Mouse (Mus musculus): Measurements from ENCODE around the gene Gm7544. TPM values are rescaled to one million over a fixed set of nuclear protein-coding genes. Genes with fewer than 3 reads are reported as not detected.
A peak's percentile ranks its signal among the peaks of the same experiment; 100 is the strongest.
"Not testable (repeated sequence)": the region's sequence is repeated elsewhere in the genome, so short reads cannot be mapped to it uniquely, and the experiment has no call there.

Gene Gm7544
- polyA plus RNA-seq (2012; rRNA removed) = not detected in 2 replicates

DNA sequence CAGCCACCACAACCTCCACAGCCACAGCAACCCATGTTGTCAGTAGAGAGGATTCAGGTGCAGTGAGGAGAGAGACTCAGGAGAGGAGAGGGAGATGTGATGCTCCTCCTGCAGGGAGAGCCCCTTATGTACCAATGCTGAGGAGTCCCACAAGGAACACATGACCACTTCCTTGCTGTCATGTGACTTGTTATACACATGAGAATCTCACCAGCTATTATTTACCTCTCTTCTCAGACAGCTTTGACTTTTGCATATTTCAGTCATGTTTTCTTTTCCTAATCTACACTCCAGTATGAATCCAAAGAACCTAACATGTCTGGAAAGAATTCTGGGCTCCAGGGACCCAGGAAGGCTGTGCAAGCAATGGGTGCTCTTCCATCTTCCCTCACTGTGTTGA is at the start of gene Gm7544:
Gene Gm7544 (minus strand): TSS at position 101 of the 400 bp plus-strand sequence.
- DNase-seq (ENCODE audit: low read depth) = not testable (repeated sequence)

DNA sequence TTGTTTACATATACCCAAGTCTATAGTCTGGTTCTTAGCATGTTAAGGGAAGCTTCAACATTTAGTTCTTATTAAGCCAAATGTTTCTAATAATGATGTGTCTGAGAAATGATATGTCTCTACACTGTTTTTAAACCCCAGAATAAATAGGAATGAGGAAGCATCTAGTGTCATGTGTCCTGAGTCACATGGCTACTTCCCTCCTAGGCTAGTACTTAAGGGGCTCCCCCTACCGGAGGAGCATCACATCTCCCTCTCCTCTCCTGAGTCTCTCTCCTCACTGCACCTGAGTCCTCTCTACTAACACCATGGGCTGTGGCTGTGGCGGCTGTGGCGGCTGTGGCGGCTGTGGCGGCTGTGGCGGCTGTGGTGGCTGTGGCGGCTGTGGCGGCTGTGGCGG is 44.5 kb upstream of the Gm7544 start, which contains the start of gene Gm47959:
Gene Gm47959 (plus strand): TSS at position 243 of the 400 bp plus-strand sequence.
- not testable (repeated sequence) for DNase-seq (ENCODE audit: low read depth)

DNA sequence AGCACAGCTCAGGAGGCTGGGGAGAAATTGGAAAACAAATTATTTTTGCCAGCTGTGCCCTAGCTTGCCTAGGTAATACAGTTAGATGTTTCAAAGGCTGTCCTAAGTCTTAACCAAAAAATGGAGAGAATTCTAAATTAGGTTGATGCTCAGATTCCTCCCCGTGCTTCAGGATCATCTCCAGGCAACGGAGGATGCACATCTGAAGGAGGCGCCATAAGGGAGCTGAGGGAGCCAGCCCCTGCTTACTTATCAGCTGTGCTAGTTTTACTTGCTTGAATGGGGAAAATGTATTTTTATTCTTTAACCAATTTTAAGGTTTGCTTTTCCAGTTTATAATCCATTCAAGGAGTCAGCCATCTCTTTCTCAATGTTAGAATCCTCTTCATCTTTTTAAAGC is 38.1 kb upstream of the Gm7544 start:
- no peak for DNase-seq (ENCODE audit: low read depth)
- TF ChIP-seq POLR2A (IDR thresholded peaks at IDR 0.05; ENCODE audit: borderline replicate concordance, extremely low read depth, insufficient read depth, insufficient read length, poor library complexity, severe bottlenecking) = no peak
- TF ChIP-seq CTCF (IDR thresholded peaks at IDR 0.05; ENCODE audit: borderline replicate concordance, extremely low read depth, insufficient read depth, insufficient read length) = no peak

GRCm38 (mm10) chr1:82992093-82992492 is 36.3 kb upstream of the Gm7544 start:
- TF ChIP-seq POLR2A (IDR thresholded peaks at IDR 0.05; ENCODE audit: borderline replicate concordance, extremely low read depth, insufficient read depth, insufficient read length, poor library complexity, severe bottlenecking) (no peak), CTCF (IDR thresholded peaks at IDR 0.05; ENCODE audit: borderline replicate concordance, extremely low read depth, insufficient read depth, insufficient read length) (no peak)
- no peak for DNase-seq (ENCODE audit: low read depth)

- TF ChIP-seq POLR2A (IDR thresholded peaks at IDR 0.05; ENCODE audit: borderline replicate concordance, extremely low read depth, insufficient read depth, insufficient read length, poor library complexity, severe bottlenecking) (no peak), CTCF (IDR thresholded peaks at IDR 0.05; ENCODE audit: borderline replicate concordance, extremely low read depth, insufficient read depth, insufficient read length) (no peak)
- DNase-seq (ENCODE audit: low read depth) = no peak
These were observed 35.8 kb upstream of the Gm7544 start for GRCm38 (mm10) chr1:82991596-82991995.

DNA sequence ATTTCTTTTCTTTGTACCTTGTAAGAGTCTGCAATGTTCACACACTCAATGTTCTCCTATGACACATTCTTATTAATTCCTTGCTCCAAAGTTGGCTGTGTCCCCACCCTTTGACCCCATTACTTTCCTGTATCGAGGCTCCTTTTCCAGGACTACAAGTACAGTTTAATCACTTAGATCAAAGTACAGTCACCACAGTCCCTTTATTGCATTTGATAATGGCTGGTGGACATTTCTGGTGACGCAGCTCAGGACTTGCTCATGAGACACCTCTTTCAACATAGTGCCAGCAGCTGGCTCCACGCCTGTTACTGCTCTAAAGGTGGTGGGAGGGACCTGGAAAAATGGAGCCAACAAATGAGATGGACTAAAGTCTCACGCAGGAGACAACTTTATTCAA is 35.2 kb upstream of the Gm7544 start:
- DNase-seq (ENCODE audit: low read depth) = no peak
- TF ChIP-seq CTCF (IDR thresholded peaks at IDR 0.05; ENCODE audit: borderline replicate concordance, extremely low read depth, insufficient read depth, insufficient read length) (no peak), POLR2A (IDR thresholded peaks at IDR 0.05; ENCODE audit: borderline replicate concordance, extremely low read depth, insufficient read depth, insufficient read length, poor library complexity, severe bottlenecking) (no peak)

GRCm38 (mm10) chr1:82987530-82988198 is 31.9 kb upstream of the Gm7544 start:
- peak; percentile 89 for DNase-seq (ENCODE audit: low read depth)
- TF ChIP-seq POLR2A (IDR thresholded peaks at IDR 0.05; ENCODE audit: borderline replicate concordance, extremely low read depth, insufficient read depth, insufficient read length, poor library complexity, severe bottlenecking) (no peak), CTCF (IDR thresholded peaks at IDR 0.05; ENCODE audit: borderline replicate concordance, extremely low read depth, insufficient read depth, insufficient read length) (peak; percentile 43; the same call in 1 of the 2 replicates)

DNA sequence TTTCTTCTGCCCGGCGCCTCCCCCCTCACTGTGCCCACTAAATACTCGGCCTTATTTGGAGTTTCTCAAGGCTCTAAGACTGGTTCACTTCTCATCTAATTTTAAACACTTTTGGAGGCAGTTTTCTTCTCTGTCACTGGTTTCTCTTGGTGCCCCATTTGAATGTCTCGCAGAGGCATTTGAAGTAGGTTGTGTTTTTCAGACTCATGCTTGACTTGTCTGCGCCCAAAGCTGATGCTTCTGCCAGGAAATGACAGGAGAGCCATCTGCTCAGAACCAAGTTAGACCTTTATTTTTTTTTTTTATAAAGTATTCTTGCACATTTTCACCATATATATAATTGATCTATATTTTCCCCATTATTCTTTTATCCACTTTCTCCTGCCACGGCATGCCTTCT is 30.9 kb upstream of the Gm7544 start:
- no peak for DNase-seq (ENCODE audit: low read depth)
- no peak for TF ChIP-seq CTCF (IDR thresholded peaks at IDR 0.05; ENCODE audit: borderline replicate concordance, extremely low read depth, insufficient read depth, insufficient read length)
- TF ChIP-seq POLR2A (IDR thresholded peaks at IDR 0.05; ENCODE audit: borderline replicate concordance, extremely low read depth, insufficient read depth, insufficient read length, poor library complexity, severe bottlenecking) = no peak

DNA sequence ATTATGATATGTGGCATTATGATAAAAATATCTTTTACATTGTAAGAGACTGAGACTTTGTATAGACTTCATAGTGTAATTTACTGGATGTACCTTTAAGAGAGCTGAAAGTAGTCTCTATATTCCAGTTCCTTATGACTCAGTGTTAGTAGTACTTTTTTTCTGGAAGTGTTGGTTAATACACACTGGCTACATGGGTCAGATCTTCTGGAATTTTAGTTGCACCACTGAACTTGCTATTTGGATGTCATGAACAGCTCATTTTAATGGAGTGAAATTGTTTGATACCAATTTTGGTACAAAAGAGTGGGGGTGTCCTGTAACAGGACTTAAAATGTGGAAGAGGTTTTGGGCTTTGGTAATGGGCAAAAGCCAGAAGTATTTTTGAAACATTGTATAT is 22.0 kb upstream of the Gm7544 start:
- no peak for DNase-seq (ENCODE audit: low read depth)
- no peak for TF ChIP-seq POLR2A (IDR thresholded peaks at IDR 0.05; ENCODE audit: borderline replicate concordance, extremely low read depth, insufficient read depth, insufficient read length, poor library complexity, severe bottlenecking)
- TF ChIP-seq CTCF (IDR thresholded peaks at IDR 0.05; ENCODE audit: borderline replicate concordance, extremely low read depth, insufficient read depth, insufficient read length) = no peak

- TF ChIP-seq POLR2A (IDR thresholded peaks at IDR 0.05; ENCODE audit: borderline replicate concordance, extremely low read depth, insufficient read depth, insufficient read length, poor library complexity, severe bottlenecking) (no peak), CTCF (IDR thresholded peaks at IDR 0.05; ENCODE audit: borderline replicate concordance, extremely low read depth, insufficient read depth, insufficient read length) (no peak)
- no peak for DNase-seq (ENCODE audit: low read depth)
These were observed 19.9 kb upstream of the Gm7544 start for GRCm38 (mm10) chr1:82975750-82976149.

GRCm38 (mm10) chr1:82974342-82974741 is 18.5 kb upstream of the Gm7544 start:
- DNase-seq (ENCODE audit: low read depth) = no peak
- no peak for TF ChIP-seq POLR2A (IDR thresholded peaks at IDR 0.05; ENCODE audit: borderline replicate concordance, extremely low read depth, insufficient read depth, insufficient read length, poor library complexity, severe bottlenecking)
- TF ChIP-seq CTCF (IDR thresholded peaks at IDR 0.05; ENCODE audit: borderline replicate concordance, extremely low read depth, insufficient read depth, insufficient read length) = no peak

DNA sequence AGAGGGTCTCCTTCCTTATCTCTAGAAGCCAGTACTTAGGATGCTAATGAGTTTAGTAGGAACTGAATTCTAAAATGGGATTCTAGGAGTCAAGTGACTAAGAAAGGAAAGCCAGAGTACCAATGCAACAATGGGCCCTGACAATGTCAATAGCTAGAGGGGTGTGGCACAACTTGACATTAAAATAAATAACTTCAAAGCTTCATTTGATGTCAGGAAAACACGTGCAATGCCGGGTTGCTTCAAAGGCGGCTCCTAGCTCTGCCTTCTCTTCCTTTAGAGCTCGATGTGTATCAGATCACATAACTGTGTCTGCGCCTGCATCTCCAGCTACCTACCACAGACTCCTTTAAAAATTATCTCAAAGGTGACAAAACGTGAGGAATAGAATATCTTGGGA is 18.1 kb upstream of the Gm7544 start:
- peak; percentile 5 for DNase-seq (ENCODE audit: low read depth)
- TF ChIP-seq CTCF (IDR thresholded peaks at IDR 0.05; ENCODE audit: borderline replicate concordance, extremely low read depth, insufficient read depth, insufficient read length) = no peak
- TF ChIP-seq POLR2A (IDR thresholded peaks at IDR 0.05; ENCODE audit: borderline replicate concordance, extremely low read depth, insufficient read depth, insufficient read length, poor library complexity, severe bottlenecking) = no peak

DNA sequence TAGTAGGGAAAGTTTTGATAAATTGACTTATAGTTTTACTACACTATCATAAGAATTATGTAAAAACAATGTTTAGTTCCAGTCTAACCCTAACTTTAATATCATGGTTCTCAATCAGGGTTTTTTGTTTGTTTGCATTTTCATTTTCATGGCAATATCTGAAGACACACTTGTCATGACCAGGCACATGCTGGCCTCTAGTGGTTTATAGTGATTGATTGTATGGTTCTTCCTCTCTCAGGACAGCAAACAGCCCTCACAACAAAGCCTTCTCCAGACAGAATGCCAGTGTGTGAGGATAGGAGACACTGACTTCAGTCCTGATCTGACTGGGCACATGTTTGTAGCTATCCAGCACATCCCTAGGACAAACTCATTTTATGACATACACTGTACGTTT is 17.4 kb upstream of the Gm7544 start:
- TF ChIP-seq POLR2A (IDR thresholded peaks at IDR 0.05; ENCODE audit: borderline replicate concordance, extremely low read depth, insufficient read depth, insufficient read length, poor library complexity, severe bottlenecking) (no peak), CTCF (IDR thresholded peaks at IDR 0.05; ENCODE audit: borderline replicate concordance, extremely low read depth, insufficient read depth, insufficient read length) (no peak)
- no peak for DNase-seq (ENCODE audit: low read depth)
